Mouse (Mus musculus) embryo, embryonic 9.5 days (tissue): Measurements from ENCODE around the gene Ssxa1.
"Not testable (repeated sequence)": the region's sequence is repeated elsewhere in the genome, so short reads cannot be mapped to it uniquely, and the experiment has no call there.

Experiments
- DNase-seq: peaks from one replicate; pipeline ENCODE4 v3.0.0-alpha.2; 2017; ENCODE audit errors: extremely low spot score

Gene Ssxa1

DNA sequence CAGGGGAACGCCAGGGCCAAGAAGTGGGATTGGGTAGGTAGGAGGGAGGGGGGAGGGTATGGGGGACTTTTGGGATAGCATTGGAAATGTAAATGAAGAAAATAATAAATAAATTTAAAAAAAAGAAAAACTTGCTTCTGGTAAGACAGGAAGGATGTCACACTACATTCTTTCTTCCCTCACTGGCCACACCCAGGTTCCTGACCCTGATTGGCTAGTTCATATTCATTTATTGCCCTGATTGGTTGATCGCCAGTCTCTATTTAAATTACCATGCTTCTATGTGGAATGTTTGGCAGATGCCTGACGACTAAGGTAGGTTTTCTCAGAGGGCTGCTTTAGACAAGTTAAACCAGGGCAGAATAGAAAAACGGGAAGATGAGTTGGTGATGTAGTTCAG is at the start of gene Ssxa1:
TSS of gene Ssxa1 (plus strand) at position 301 of the 400 bp plus-strand sequence.
- no peak for DNase-seq

DNA sequence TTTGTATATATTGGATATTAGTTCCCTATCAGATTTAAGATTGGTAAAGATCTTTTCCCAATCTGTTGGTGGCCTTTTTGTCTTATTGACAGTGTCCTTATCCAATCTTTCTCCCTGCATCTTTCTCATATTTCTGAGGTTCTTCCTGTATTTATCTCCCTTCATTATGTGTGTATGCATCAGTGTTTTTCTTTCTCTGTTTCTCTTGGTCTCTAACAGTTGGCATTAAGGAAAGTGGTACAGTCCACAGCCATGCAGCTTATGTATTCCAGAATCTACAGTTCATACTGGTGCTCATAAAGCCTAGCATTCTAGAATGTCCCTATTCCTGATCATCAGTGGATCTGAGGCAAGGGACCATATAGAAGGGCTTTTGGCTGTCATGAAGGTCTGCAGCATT is 47.5 kb upstream of the Ssxa1 start, which contains the start of gene Spaca5:
TSS of gene Spaca5 (plus strand) at position 301 of the 400 bp plus-strand sequence.
- DNase-seq = no peak

DNA sequence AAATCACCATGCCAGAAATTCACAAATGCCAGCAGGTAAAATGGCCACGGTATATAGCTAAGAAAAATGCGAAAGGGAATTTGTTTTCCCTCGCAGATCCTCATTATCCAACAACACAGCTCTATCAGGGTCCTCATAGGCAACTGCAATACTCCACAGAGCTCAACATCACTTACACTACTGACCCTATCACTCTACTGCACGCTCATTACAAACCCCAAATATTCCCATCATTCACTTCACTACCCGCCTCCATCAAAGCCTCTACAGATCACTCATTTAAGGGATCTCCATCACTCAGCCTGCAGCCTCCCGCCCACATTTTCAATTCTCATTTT is 27.0 kb upstream of the Ssxa1 start:
- DNase-seq = no peak

DNA sequence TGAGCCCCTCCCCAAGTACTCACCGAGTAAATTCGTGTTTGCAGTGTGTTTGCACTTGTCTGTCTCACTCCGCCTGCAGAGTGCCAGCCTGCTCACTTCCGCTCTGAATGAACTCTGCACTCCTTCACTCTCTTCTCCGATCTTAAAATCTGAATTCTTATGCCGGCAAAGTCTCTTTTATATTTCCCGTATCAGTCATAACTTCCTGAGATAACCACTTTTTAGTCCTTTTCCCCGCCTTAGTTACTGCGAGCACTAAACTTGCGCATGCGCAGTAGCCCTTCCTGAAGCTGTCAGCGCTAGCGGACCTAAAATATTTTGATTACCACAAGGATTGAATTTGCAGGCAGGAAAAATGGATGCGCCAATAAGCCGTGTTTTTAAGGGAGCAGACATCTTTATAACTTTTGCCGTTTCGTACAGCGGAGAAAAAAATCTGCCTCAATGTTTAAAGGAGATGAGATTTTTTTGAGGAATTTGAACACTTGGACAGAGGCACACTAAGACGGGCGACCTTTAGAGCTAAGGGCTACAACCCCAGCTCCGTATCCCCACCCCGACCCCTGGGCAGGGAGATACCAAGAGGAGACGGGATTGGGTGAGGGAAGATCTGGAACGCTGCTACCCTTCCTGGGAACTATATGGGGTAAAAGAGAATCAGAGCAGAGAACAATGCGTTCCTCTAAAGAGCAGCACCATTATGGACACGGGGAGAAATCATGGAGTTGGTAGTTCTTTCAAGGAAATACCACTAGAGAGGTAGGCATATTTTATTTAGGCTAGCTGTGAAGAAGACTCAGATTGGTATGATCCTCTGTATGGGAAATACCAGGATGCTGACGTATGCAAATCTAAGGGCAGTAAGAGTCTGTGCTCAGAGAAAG is 26.4 kb upstream of the Ssxa1 start, which contains the start of gene Zfp300:
TSS of gene Zfp300 (minus strand) at position 545 of the 884 bp plus-strand sequence.
- peak; percentile 66 for DNase-seq

DNA sequence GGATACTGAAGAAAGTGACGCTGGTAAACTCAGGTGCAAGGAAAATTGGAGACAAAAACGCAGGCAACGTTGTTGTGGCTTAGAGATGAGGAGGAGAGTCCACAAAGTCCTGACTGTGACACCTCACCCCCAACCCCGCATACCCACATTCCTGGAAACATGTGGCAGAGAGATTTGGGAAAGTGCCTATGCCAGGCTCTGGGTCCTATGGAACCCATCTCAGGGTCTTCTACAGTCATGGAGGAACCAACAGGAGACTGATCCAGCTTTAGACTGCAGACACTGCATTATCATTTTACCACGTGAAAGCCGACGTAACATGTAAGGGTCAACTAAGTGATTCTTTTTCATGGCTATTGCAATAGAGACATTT is 25.8 kb upstream of the Ssxa1 start:
- no peak for DNase-seq

DNA sequence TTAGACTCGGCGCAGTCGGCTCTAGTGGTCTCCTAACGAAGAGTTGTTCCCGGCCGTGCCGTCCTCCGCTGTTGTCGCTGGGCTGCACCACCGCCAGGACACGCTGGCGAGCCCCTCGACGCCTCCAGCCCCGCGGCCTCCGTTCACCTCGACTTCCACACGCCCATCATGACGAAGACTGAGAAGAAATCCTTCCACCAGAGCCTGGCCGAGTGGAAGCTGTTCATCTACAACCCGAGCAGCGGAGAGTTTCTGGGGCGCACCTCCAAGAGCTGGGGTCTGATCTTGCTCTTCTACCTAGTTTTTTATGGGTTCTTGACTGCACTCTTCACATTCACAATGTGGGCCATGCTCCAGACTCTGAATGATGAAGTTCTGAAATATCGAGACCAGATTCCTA is 31.1 kb downstream of the Ssxa1 start:
- not testable (repeated sequence) for DNase-seq
